Mouse (Mus musculus) embryonic facial prominence, embryonic 14.5 days (tissue): ENCODE measurements at regions not wholly inside any gene's neighbourhood (a gene's known extent, or its start where the extent isn't known, plus 50 kb on each side); places are given as distances from the start of the nearest gene placed in this dataset.

ENCODE experiments used
- ATAC-seq: fragments of 200-750 bp; cut with Nextera tagmentation; 2 replicates; pipeline ENCODE4 v1.8.0; 2017; ENCODE audit warnings: low read depth, moderate number of reproducible peaks, moderate TSS enrichment
- DNase-seq: peaks from one replicate; pipeline ENCODE4 v3.0.0-alpha.2; 2015; ENCODE audit warnings: low spot score
- H3K27ac ChIP-seq: fragments of 300-500 bp; sonication (generic); replicated peaks from 2 replicates; pipeline ENCODE4 v1.5.1; 2014; ENCODE audit warnings: low read depth, mild to moderate bottlenecking, low read length, moderate library complexity
- H3K27me3 ChIP-seq: fragments of 300-500 bp; sonication (generic); replicated peaks from 2 replicates; pipeline ENCODE4 v1.6.1; 2014; ENCODE audit warnings: low read length; ENCODE audit not compliant: control insufficient read depth, insufficient read depth
- H3K36me3 ChIP-seq: fragments of 300-500 bp; sonication (generic); 2 replicates; pipeline ENCODE4 v1.6.1; 2014; ENCODE audit warnings: low read length, mixed read lengths; ENCODE audit not compliant: control insufficient read depth, insufficient read depth
- H3K4me1 ChIP-seq: fragments of 300-500 bp; sonication (generic); 2 replicates; pipeline ENCODE4 v1.6.1; 2014; ENCODE audit warnings: antibody characterized with exemption, low read length; ENCODE audit not compliant: control insufficient read depth, insufficient read depth
- H3K4me2 ChIP-seq: fragments of 300-500 bp; sonication (generic); 2 replicates; pipeline ENCODE4 v1.6.1; 2014; ENCODE audit warnings: low read depth, mild to moderate bottlenecking, low read length, moderate library complexity, mixed read lengths
- H3K4me3 ChIP-seq: fragments of 300-500 bp; sonication (generic); 2 replicates; pipeline ENCODE4 v1.5.1; 2014; ENCODE audit warnings: low read depth, mild to moderate bottlenecking, low read length
- H3K9ac ChIP-seq: fragments of 300-500 bp; sonication (generic); 2 replicates; pipeline ENCODE4 v1.6.1; 2014; ENCODE audit warnings: low read depth, mild to moderate bottlenecking, low read length, moderate library complexity, mixed read lengths
- H3K9me3 ChIP-seq: fragments of 300-500 bp; sonication (generic); 2 replicates; pipeline ENCODE4 v1.6.1; 2016; ENCODE audit warnings: low read length; ENCODE audit not compliant: control insufficient read depth
- WGBS: fragments of 180-500 bp; shearing (Covaris S2); extraction: QIAGEN DNeasy Blood & Tissue Kit; methylation state at CpG from one replicate; pipeline ENCODE4 v1.1.7; 2014; 5-methylcytosine and 5-hydroxymethylcytosine counted together

DNA sequence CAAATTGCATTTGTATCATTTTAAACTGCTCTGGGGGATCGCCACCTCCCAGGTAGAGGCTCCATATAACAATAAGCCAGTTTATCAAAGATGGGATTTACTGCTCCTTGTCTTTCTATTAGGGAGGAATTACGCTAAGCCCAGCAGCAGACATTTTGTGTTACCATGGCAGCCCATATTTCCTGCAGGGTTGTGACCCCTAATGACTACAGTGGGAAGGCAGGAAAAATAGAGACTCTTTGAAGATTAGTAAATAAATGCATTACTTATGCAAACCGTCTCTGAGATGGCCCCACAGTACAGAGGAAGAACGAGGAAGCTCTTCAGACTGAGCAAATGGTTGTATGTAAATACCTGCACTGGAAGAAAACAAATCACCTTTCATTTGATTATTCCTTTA is 237.5 kb upstream of the Zic3 start:
- Histone ChIP-seq H3K9ac (no peak overlapping the region), H3K9me3 (no peaks in the 10 kb centered on the region), H3K4me3 (no peak overlapping the region), H3K4me2 (no peak overlapping the region), H3K27ac (no peak overlapping the region), H3K27me3 (no peaks in the 10 kb centered on the region), H3K36me3 (no peaks in the 10 kb centered on the region), H3K4me1 (no peaks in the 10 kb centered on the region)
- ATAC-seq: no peak
- DNase-seq: no peak
- WGBS: 66% methylated on average over 4 of the region's 4 CpGs

DNA sequence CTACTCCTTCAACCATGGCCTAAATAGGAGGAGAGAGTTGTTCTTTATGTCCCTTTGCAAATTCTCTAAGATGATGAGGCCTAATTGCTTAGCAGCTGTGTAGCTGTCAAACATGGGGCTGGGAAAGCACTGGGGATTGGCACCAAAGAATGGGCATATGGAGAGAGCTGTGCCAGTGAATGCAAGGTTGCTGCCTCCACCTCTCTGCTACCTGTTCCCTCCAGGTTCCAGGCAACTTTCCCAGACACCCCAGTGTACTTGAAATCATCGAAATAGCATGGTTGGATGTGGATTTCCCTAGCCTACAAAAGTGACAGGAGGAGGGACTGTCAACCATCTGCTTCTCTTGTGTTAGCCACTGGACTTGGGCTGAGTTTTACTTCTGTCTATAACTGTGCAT is 234.9 kb upstream of the Zic3 start:
- H3K4me3 ChIP-seq: no peak overlapping the region

DNA sequence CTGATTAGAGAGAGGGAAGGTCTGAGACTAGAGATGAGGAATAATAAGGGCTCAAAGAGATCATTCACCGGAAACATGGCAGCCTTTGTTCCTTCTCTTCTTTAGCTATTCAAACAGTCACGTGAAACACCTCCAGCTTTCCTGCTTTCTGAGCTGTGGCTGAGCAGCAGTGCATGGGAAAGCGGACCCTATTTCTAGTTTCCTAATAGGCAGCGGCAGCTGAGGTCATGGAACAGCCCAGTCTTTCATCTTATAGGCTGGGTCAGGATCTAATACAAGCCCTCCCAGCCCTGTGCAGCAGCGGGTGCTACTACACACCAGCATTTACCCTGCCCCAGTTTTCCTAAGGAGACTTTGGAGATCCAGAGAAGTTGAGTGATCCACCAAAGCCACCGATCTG is 224.5 kb upstream of the Zic3 start:
- H3K27me3 ChIP-seq: no peaks in the 10 kb centered on the region
- no peaks in the 10 kb centered on the region for H3K36me3 ChIP-seq
- DNase-seq (peak; percentile 28), ATAC-seq (no peak)
- H3K9ac ChIP-seq: no peak overlapping the region
- H3K27ac ChIP-seq: no peak overlapping the region
- H3K4me2 ChIP-seq: no peak overlapping the region
- no peak overlapping the region for H3K4me3 ChIP-seq
- WGBS: 46% methylated on average over 6 of the region's 6 CpGs
- no peaks in the 10 kb centered on the region for H3K9me3 ChIP-seq
- H3K4me1 ChIP-seq: no peaks in the 10 kb centered on the region

More for the DNA sequence above, 234.9 kb upstream of the Zic3 start:
- Histone ChIP-seq H3K4me1 (no peaks in the 10 kb centered on the region), H3K4me2 (no peak overlapping the region), H3K27me3 (no peaks in the 10 kb centered on the region), H3K9me3 (no peaks in the 10 kb centered on the region), H3K36me3 (no peaks in the 10 kb centered on the region), H3K27ac (no peak overlapping the region), H3K9ac (no peak overlapping the region)
- DNase-seq (no peak), ATAC-seq (no peak)
- 50% methylated on average over 1 of the region's 1 CpGs for WGBS

DNA sequence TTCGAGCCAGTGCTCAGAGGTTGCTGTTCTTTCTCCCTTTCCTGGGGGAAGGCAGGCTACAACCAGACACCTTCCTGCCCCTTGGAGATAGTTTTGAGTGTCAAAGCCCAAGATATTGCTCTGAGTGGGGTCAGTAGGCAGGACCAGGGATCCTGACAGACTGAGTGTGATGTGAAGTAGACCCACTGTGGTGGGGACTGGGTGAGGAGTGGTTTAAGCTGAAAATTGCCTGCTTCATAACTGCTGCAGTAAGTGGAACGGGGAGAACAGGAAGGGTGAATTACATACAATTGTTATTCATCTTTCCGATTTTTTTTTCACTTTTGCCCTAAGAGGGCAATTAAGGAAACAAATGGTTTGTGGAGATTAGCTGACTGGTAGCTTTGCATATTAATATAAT is 224.1 kb upstream of the Zic3 start:
- H3K27me3 ChIP-seq: no peaks in the 10 kb centered on the region
- no peaks in the 10 kb centered on the region for H3K4me1 ChIP-seq
- no peak overlapping the region for H3K9ac ChIP-seq
- WGBS: 46% methylated on average over 3 of the region's 3 CpGs
- H3K9me3 ChIP-seq: no peaks in the 10 kb centered on the region
- H3K36me3 ChIP-seq: no peaks in the 10 kb centered on the region
- no peak for ATAC-seq
- DNase-seq: no peak
- H3K4me3 ChIP-seq: no peak overlapping the region
- no peak overlapping the region for H3K4me2 ChIP-seq
- no peak overlapping the region for H3K27ac ChIP-seq

DNA sequence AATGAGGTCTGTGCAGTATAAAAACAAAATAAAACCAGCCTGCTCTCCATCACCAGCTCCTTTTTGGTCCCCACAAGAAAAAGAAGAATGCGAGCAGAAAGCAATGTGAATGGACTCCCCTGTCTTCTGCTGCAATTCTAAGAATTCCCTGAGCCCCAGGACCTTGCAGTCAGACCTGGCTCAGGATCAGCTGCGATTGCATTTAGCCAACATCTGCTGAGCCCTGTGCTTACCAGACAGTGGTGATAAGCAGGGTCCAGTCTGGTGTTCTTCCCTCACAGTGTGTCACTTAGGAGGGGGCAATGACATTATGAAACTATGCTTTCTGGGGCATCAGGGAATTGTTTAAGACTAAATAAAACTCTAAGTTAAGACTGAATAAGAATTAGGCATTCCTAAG is 223.6 kb upstream of the Zic3 start:
- ATAC-seq (no peak), DNase-seq (no peak)
- Histone ChIP-seq H3K9ac (no peak overlapping the region), H3K36me3 (no peaks in the 10 kb centered on the region), H3K27me3 (no peaks in the 10 kb centered on the region), H3K4me3 (no peak overlapping the region), H3K9me3 (no peaks in the 10 kb centered on the region), H3K4me2 (no peak overlapping the region), H3K4me1 (no peaks in the 10 kb centered on the region), H3K27ac (no peak overlapping the region)
- WGBS: 52% methylated on average over 2 of the region's 2 CpGs
